Comparison of ENCODE assay signal across 8 mouse cellular contexts in genomic region chr5:123444069-123444468, GRCm38 (mm10). TPM values are rescaled to one million over a fixed set of nuclear protein-coding genes. Genes with fewer than 3 reads are reported as not detected.
DNase-seq lines count a peak whose midpoint lies in the region; ATAC-seq and TF ChIP-seq lines count a peak whose summit lies in the region.

No protein-coding gene starts in this region.

- 47% methylated on average over 4 of the region's 4 CpGs for WGBS in heart, embryonic 11.5 days (ENCODE audit: insufficient replicate concordance)

- CTCF ChIA-PET in Patski (lab: Charles Lee): interaction anchor here (0.9 to 7.5 kb wide), 11 partner anchors 10 to 166 kb away, joined by 3 to 65 read pairs (median 4); no protein-coding TSS in a partner anchor

- peaks cover 16% of the 10 kb centered on the region; the same call in 1 of the 2 replicates for H3K36me3 ChIP-seq in heart, embryonic 11.5 days (ENCODE audit: control insufficient read depth, insufficient read depth, low read length)

- H3K4me1 ChIP-seq in heart, embryonic 11.5 days (ENCODE audit: control insufficient read depth, insufficient read depth, low read length): no peaks in the 10 kb centered on the region

- no peak overlapping the region for H3K9ac ChIP-seq in heart, embryonic 11.5 days (ENCODE audit: low read depth, low read length)

- intact Hi-C loops in gastrocnemius, postnatal 14 days (cut with DNase I; ENCODE audit: low total_unique reads): loop anchor here (10.0 kb wide), 1 partner anchor 189 kb away; the partner anchor contains the start of gene Wdr66

- ATAC-seq in heart, embryonic 11.5 days (replicated peaks; ENCODE audit: insufficient number of reproducible peaks, low FRiP score, low TSS enrichment): no peak
- no peak for ATAC-seq in Patski

- no peak overlapping the region for H3K4me2 ChIP-seq in heart, embryonic 11.5 days

- POLR2A ChIA-PET in Patski (lab: Charles Lee): interaction anchor here (1.9 kb wide), 1 partner anchor 52 kb away, joined by 4 read pairs; no protein-coding TSS in a partner anchor

- peak; percentile 96 for TF ChIP-seq CTCF in Patski (IDR thresholded peaks at IDR 0.05)

- no peak overlapping the region for H3K27ac ChIP-seq in heart, embryonic 11.5 days (ENCODE audit: low read depth, low read length)

- no peaks in the 10 kb centered on the region for H3K27me3 ChIP-seq in heart, embryonic 11.5 days (ENCODE audit: control insufficient read depth, insufficient read depth, low read length)
- H3K27me3 ChIP-seq in Patski: no peaks in the 10 kb centered on the region

- DNase-seq in heart, adult 11 months: peak; percentile 96
- no peak for DNase-seq in Patski (ENCODE audit: low read depth, low spot score)
- DNase-seq in cerebellum, postnatal 10 days: peak; percentile 79 to 86
- peak; percentile 62 for DNase-seq in gastrocnemius, postnatal 14 days
- DNase-seq in layer of hippocampus, adult 8-10 months (ENCODE audit: low spot score in 2 of 2): peak; percentile 44 to 81
- peak; percentile 71 for DNase-seq in lung, postnatal 14 days
- DNase-seq in spleen, adult 12 weeks (ENCODE audit: low spot score): peak; percentile 23

- no peaks in the 10 kb centered on the region for H3K9me3 ChIP-seq in heart, embryonic 11.5 days (replicated peaks; ENCODE audit: control insufficient read depth, low read length)

- H3K4me3 ChIP-seq in heart, embryonic 11.5 days (ENCODE audit: low read depth, low read length): no peak overlapping the region

- in situ Hi-C loops in Patski (cut with MboI; ENCODE audit: low pct_unique_long_range_greater_than_20kb): loop anchor here (5.0 kb wide), 1 partner anchor 53 kb away; no protein-coding TSS in a partner anchor

RNA-seq across cellular contexts. Expression of gene Lrrc43, which starts 45.0 kb away (rescaled TPM):
- not detected in 2 replicates for polyA plus RNA-seq in heart, embryonic 11.5 days (2014; fragmentation: Nextera tagmentation; extraction: Ambion mirVana)
- not detected for polyA plus RNA-seq in Patski (2021)
- not detected for total RNA-seq in gastrocnemius, postnatal 14 days (2021)
- total RNA-seq in layer of hippocampus, adult 8-10 months (2022): under 1 TPM; 0.72 to 0.93 (median 0.85) TPM

RNA-seq across cellular contexts. Expression of gene Il31, which starts 45.2 kb away (rescaled TPM):
- not detected in 2 replicates for polyA plus RNA-seq in heart, embryonic 11.5 days (2014; fragmentation: Nextera tagmentation; extraction: Ambion mirVana)
- not detected for polyA plus RNA-seq in Patski (2021)
- total RNA-seq in gastrocnemius, postnatal 14 days (2021): not detected
- total RNA-seq in layer of hippocampus, adult 8-10 months (2022): not detected

RNA-seq across cellular contexts. Expression of gene Mlxip, which starts 49.5 kb away (rescaled TPM):
- 12.0 and 15.2 TPM in 2 replicates for polyA plus RNA-seq in heart, embryonic 11.5 days (2014; fragmentation: Nextera tagmentation; extraction: Ambion mirVana)
- 20.1 TPM for polyA plus RNA-seq in Patski (2021)
- total RNA-seq in gastrocnemius, postnatal 14 days (2021): 10 to 100 TPM; 48.5 to 59.9 TPM
- total RNA-seq in layer of hippocampus, adult 8-10 months (2022): 10 to 100 TPM; 17.7 to 23.0 (median 21.0) TPM
